ENCODE assay signal across 13 mouse cellular contexts in the genomic region with DNA sequence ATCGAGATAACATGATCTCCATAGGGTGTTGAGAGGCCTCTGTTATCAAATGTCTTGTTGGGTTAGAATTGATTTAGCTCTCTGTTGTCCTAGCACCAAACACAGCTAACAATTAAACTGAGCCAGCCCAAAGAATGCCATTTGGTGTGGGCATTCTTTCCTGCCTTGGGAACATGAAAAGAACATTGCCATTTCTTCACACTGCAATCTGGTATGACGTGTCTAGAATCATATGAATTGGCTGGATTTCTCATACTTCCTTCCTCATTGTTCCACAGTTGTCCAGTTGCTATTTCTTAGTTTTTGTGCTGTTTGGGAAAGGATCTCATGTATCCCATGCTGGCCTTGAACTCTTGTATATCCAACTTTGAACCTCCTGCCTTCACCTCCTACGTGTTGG.
"Had no signal": no experiment of that assay in that cellular context is flagged by ENCODE, and none has a peak within 500 bp of the region (broad histone marks: within the 10 kb centered on the region; RNA-seq: fewer than 3 reads in every experiment).

No protein-coding gene starts in this region.

- H3K4me1 ChIP-seq: intestine, embryonic 15.5 days; midbrain, embryonic 12.5 days had no signal

- H3K4me3 ChIP-seq: intestine, embryonic 15.5 days; limb, embryonic 13.5 days; liver, embryonic 15.5 days; lung, embryonic 15.5 days; megakaryocyte, embryonic 14.5 days; midbrain, embryonic 12.5 days had no signal

- H3K27ac ChIP-seq: intestine, embryonic 15.5 days; limb, embryonic 13.5 days; liver, embryonic 15.5 days; lung, embryonic 15.5 days; midbrain, embryonic 12.5 days had no signal

- H3K27me3 ChIP-seq: intestine, embryonic 15.5 days; limb, embryonic 13.5 days; liver, embryonic 15.5 days; lung, embryonic 15.5 days; megakaryocyte, embryonic 14.5 days; midbrain, embryonic 12.5 days had no signal

- H3K36me3 ChIP-seq: intestine, embryonic 15.5 days; lung, embryonic 15.5 days; midbrain, embryonic 12.5 days had no signal

- DNase-seq: kidney, adult 18-20 months; kidney, postnatal 25 days; lung, postnatal 14 days; right cerebral cortex, adult 18-20 months; right cerebral cortex, postnatal 25 days; thymus, adult 18-20 months; thymus, postnatal 14 days had no signal
